Mouse (Mus musculus) heart, embryonic 10.5 days (tissue): Measurements from ENCODE around the gene Capzb. TPM values are rescaled to one million over a fixed set of nuclear protein-coding genes. Genes with fewer than 3 reads are reported as not detected.

Source experiments
- DNase-seq: peaks from one replicate; pipeline ENCODE4 v3.0.0-alpha.2; 2017; ENCODE audit warnings: low spot score
- H3K27ac ChIP-seq: fragments of 300-500 bp; sonication (generic); 2 replicates; pipeline ENCODE4 v1.5.1; 2016; ENCODE audit warnings: mild to moderate bottlenecking
- H3K27me3 ChIP-seq: fragments of 300-500 bp; sonication (generic); 2 replicates; pipeline ENCODE4 v1.6.1; 2016; ENCODE audit warnings: mild to moderate bottlenecking; ENCODE audit not compliant: poor library complexity, insufficient read depth, severe bottlenecking
- H3K36me3 ChIP-seq: fragments of 300-500 bp; sonication (generic); 2 replicates; pipeline ENCODE4 v1.6.1; 2016; ENCODE audit warnings: mild to moderate bottlenecking, moderate library complexity
- H3K4me1 ChIP-seq: fragments of 300-500 bp; sonication (generic); 2 replicates; pipeline ENCODE4 v1.6.1; 2016; ENCODE audit warnings: mild to moderate bottlenecking
- H3K4me3 ChIP-seq: fragments of 300-500 bp; sonication (generic); 2 replicates; pipeline ENCODE4 v1.5.1; 2016; ENCODE audit warnings: mild to moderate bottlenecking, moderate library complexity
- H3K9me3 ChIP-seq: fragments of 300-500 bp; sonication (generic); 2 replicates; pipeline ENCODE4 v1.6.1; 2016; ENCODE audit warnings: mild to moderate bottlenecking, moderate library complexity
- WGBS: fragments of 180-500 bp; shearing (Covaris S2); methylation state at CpG from one replicate; pipeline ENCODE4 v1.1.7; 2016; 5-methylcytosine and 5-hydroxymethylcytosine counted together
- polyA plus RNA-seq: library from polyadenylated mRNA; unstranded; fragments of >200 nt; fragmentation: Nextera tagmentation; extraction: Ambion mirVana; gene quantifications from 2 replicates; pipeline ENCODE4 v1.2.1, GENCODE M21; 2016

The Capzb gene
- polyA plus RNA-seq, 1 experiment from 2014 or later = 452 TPM

GRCm38 (mm10) chr4:139187930-139188329 is 4.8 kb upstream of the Capzb start:
- peaks cover 20% of the 10 kb centered on the region for H3K4me1 ChIP-seq
- DNase-seq = no peak
- no peaks in the 10 kb centered on the region for H3K9me3 ChIP-seq
- H3K27ac ChIP-seq = no peak overlapping the region
- WGBS = 82% methylated on average over 11 of the region's 11 CpGs
- H3K36me3 ChIP-seq = no peaks in the 10 kb centered on the region
- H3K27me3 ChIP-seq = no peaks in the 10 kb centered on the region
- no peak overlapping the region for H3K4me3 ChIP-seq

GRCm38 (mm10) chr4:139191605-139192498 is 847 bp upstream of the Capzb start:
- Histone ChIP-seq H3K36me3 (no peaks in the 10 kb centered on the region), H3K9me3 (no peaks in the 10 kb centered on the region), H3K27me3 (no peaks in the 10 kb centered on the region), H3K4me3 (peak overlapping the region; percentile 95), H3K27ac (peak overlapping the region; percentile 98), H3K4me1 (peaks cover 55% of the 10 kb centered on the region)
- DNase-seq = no peak
- WGBS = 18% methylated on average over 19 of the region's 19 CpGs

- H3K4me1 ChIP-seq = peaks cover 67% of the 10 kb centered on the region
- H3K36me3 ChIP-seq = no peaks in the 10 kb centered on the region
- WGBS = 4% methylated on average over 35 of the region's 35 CpGs
- peak overlapping the region; percentile 95 for H3K4me3 ChIP-seq
- peak overlapping the region; percentile 98 for H3K27ac ChIP-seq
- H3K27me3 ChIP-seq = no peaks in the 10 kb centered on the region
- peak; percentile 83 for DNase-seq
- no peaks in the 10 kb centered on the region for H3K9me3 ChIP-seq
These were observed 736 bp downstream of the Capzb start for GRCm38 (mm10) chr4:139193176-139194093.

GRCm38 (mm10) chr4:139195101-139195500 is 2.4 kb downstream of the Capzb start:
- H3K36me3 ChIP-seq = peaks cover 10% of the 10 kb centered on the region
- H3K4me3 ChIP-seq = 0 out of 2 replicates have a peak overlapping the region, but pooled peaks have one; percentile 95
- peaks cover 79% of the 10 kb centered on the region for H3K4me1 ChIP-seq
- 82% methylated on average over 5 of the region's 5 CpGs for WGBS
- no peak for DNase-seq
- no peaks in the 10 kb centered on the region for H3K9me3 ChIP-seq
- no peaks in the 10 kb centered on the region for H3K27me3 ChIP-seq
- 0 out of 2 replicates have a peak overlapping the region, but pooled peaks have one; percentile 36 for H3K27ac ChIP-seq

- peaks cover 80% of the 10 kb centered on the region for H3K4me1 ChIP-seq
- 41% methylated on average over 6 of the region's 6 CpGs for WGBS
These were observed 3.8 kb downstream of the Capzb start for GRCm38 (mm10) chr4:139196464-139196863.

GRCm38 (mm10) chr4:139196949-139197348 is 4.2 kb downstream of the Capzb start:
- H3K4me1 ChIP-seq = peaks cover 80% of the 10 kb centered on the region
- H3K4me3 ChIP-seq = no peak overlapping the region
- 56% methylated on average over 6 of the region's 6 CpGs for WGBS
- H3K36me3 ChIP-seq = peaks cover 14% of the 10 kb centered on the region
- H3K27me3 ChIP-seq = no peaks in the 10 kb centered on the region
- H3K9me3 ChIP-seq = no peaks in the 10 kb centered on the region
- no peak for DNase-seq
- 0 out of 2 replicates have a peak overlapping the region, but pooled peaks have one; percentile 30 for H3K27ac ChIP-seq

More at GRCm38 (mm10) chr4:139196464-139196863, 3.8 kb downstream of the Capzb start:
- Histone ChIP-seq H3K9me3 (no peaks in the 10 kb centered on the region), H3K36me3 (peaks cover 14% of the 10 kb centered on the region), H3K27me3 (no peaks in the 10 kb centered on the region), H3K4me3 (no peak overlapping the region), H3K27ac (no peak overlapping the region)
- no peak for DNase-seq

GRCm38 (mm10) chr4:139197453-139197852 is 4.8 kb downstream of the Capzb start:
- Histone ChIP-seq H3K4me1 (peaks cover 83% of the 10 kb centered on the region), H3K27me3 (no peaks in the 10 kb centered on the region), H3K9me3 (no peaks in the 10 kb centered on the region), H3K4me3 (no peak overlapping the region), H3K27ac (0 out of 2 replicates have a peak overlapping the region, but pooled peaks have one; percentile 30), H3K36me3 (peaks cover 14% of the 10 kb centered on the region)
- no peak for DNase-seq
- 56% methylated on average over 5 of the region's 5 CpGs for WGBS

- Histone ChIP-seq H3K9me3 (no peaks in the 10 kb centered on the region), H3K27me3 (no peaks in the 10 kb centered on the region), H3K4me3 (no peak overlapping the region), H3K4me1 (peaks cover 88% of the 10 kb centered on the region), H3K27ac (peak overlapping the region; percentile 38), H3K36me3 (peaks cover 14% of the 10 kb centered on the region)
- DNase-seq = no peak
- 61% methylated on average over 9 of the region's 9 CpGs for WGBS
These were observed 5.4 kb downstream of the Capzb start for GRCm38 (mm10) chr4:139198004-139198689.

- 87% methylated on average over 9 of the region's 9 CpGs for WGBS
- Histone ChIP-seq H3K4me3 (no peak overlapping the region), H3K36me3 (peaks cover 14% of the 10 kb centered on the region), H3K9me3 (no peaks in the 10 kb centered on the region), H3K27ac (no peak overlapping the region), H3K27me3 (no peaks in the 10 kb centered on the region), H3K4me1 (peaks cover 90% of the 10 kb centered on the region)
- no peak for DNase-seq
These were observed 6.4 kb downstream of the Capzb start for GRCm38 (mm10) chr4:139199126-139199525.

- H3K36me3 ChIP-seq = peaks cover 14% of the 10 kb centered on the region
- H3K27me3 ChIP-seq = no peaks in the 10 kb centered on the region
- H3K9me3 ChIP-seq = no peaks in the 10 kb centered on the region
- H3K27ac ChIP-seq = no peak overlapping the region
- 90% methylated on average over 8 of the region's 8 CpGs for WGBS
- peaks cover 90% of the 10 kb centered on the region for H3K4me1 ChIP-seq
- no peak for DNase-seq
- no peak overlapping the region for H3K4me3 ChIP-seq
These were observed 7.1 kb downstream of the Capzb start for GRCm38 (mm10) chr4:139199703-139200340.

GRCm38 (mm10) chr4:139200946-139201345 is 8.2 kb downstream of the Capzb start:
- WGBS = 61% methylated on average over 3 of the region's 3 CpGs
- no peaks in the 10 kb centered on the region for H3K9me3 ChIP-seq
- peaks cover 90% of the 10 kb centered on the region for H3K4me1 ChIP-seq
- DNase-seq = no peak
- peaks cover 17% of the 10 kb centered on the region for H3K36me3 ChIP-seq
- no peaks in the 10 kb centered on the region for H3K27me3 ChIP-seq
- H3K27ac ChIP-seq = no peak overlapping the region
- no peak overlapping the region for H3K4me3 ChIP-seq

- no peak for DNase-seq
- no peak overlapping the region for H3K4me3 ChIP-seq
- H3K9me3 ChIP-seq = no peaks in the 10 kb centered on the region
- H3K36me3 ChIP-seq = peaks cover 17% of the 10 kb centered on the region
- H3K27ac ChIP-seq = no peak overlapping the region
- whole genome bisulfite sequencing = 51% methylated on average over 7 of the region's 7 CpGs
- no peaks in the 10 kb centered on the region for H3K27me3 ChIP-seq
- peaks cover 86% of the 10 kb centered on the region for H3K4me1 ChIP-seq
These were observed 9.9 kb downstream of the Capzb start for GRCm38 (mm10) chr4:139202556-139202955.
